Mouse (Mus musculus) frontal cortex, postnatal 25 days (tissue): ENCODE results near the gene Ush1g.

Experiments
- DNase-seq, 2 experiments: peaks; one replicate each; pipeline ENCODE4 v3.0.0; 2022; ENCODE audit warnings: low spot score in 2 of 2

Gene Ush1g

GRCm38 (mm10) chr11:115289885-115290284, 32.0 kb downstream of the Ush1g start:
- DNase-seq, result no peak

DNA sequence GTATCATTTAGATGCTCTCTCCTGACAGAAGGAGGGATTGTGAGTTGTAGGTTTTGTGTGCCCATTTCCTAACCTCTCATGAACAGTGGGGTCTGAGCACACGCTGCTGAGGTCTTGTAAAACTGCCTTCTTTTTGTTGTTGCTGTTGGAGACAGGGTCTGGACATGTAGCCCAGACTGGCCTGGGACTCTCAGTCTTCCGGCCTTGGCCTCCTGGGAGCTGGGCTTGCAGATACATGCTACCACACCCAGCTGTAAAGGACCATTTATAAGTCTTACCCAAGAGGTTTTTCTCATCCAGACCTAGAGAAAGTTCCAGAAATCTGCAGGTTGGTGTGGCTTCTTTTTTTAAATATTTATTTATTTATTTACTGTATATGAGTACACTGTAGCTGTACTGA, 33.5 kb downstream of the Ush1g start:
- DNase-seq, result no peak

DNA sequence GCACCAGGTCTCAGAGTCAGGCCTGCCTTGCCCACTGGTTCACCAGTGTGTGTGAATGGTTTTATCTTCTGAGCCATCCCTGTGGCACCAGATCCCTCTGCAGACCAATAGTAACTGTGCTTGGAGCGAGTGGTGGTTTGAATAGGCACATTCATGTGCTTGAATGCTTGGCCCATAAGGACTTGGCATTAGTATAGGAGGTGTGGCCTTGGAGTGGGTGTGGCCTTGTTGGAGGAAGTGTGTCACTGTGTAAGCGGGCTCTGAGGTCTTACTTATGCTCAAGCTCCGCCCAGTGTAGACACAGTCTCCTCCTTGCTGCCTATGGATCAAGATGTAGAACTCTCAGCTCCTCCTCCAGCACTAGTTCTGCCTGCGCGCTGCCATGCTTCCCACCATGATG, 34.5 kb downstream of the Ush1g start:
- no peak for DNase-seq

DNA sequence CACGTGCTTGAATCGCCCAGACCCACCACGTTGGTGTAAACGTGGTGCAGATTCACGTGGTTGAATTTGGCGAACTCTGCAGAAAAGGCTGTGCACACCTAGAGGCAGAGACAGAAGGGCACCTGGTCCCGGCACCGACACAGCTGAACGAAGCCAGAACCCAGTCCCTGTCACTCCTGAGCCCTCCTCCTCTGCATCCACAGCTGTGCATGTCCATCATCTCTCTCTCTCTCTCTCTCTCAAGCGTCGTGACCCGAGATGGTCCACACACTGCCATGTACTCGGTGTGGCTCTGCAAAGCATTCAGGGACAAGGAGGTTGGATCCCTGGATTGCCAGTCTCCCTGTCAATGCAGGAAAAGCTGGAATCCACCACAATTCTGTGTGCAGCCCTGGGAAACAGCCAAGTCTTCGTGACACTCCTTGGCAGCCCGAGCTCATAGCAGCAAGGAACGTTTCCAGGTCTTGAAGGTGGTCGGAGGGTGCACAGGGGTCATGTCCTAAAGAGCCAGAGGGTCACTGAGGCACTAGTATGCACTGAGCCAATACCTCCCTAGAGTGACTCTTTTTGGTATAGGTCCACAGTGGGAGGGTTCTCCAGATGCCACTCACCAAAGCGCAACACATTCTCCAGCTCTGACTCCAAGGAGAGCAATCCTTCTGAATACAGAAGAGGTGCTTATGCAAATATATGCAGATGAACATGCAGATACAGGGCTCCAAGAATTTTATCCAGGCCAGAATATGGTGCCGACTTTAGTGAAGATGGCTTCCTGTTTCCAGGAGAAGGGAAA, 35.4 kb downstream of the Ush1g start:
- no peak for DNase-seq

- no peak for DNase-seq
These were observed 36.6 kb downstream of the Ush1g start for GRCm38 (mm10) chr11:115285282-115285681.

- DNase-seq, result no peak
These were observed 37.8 kb downstream of the Ush1g start for GRCm38 (mm10) chr11:115283891-115284620.

- DNase-seq, result no peak
These were observed 38.4 kb downstream of the Ush1g start for GRCm38 (mm10) chr11:115283486-115283765.

DNA sequence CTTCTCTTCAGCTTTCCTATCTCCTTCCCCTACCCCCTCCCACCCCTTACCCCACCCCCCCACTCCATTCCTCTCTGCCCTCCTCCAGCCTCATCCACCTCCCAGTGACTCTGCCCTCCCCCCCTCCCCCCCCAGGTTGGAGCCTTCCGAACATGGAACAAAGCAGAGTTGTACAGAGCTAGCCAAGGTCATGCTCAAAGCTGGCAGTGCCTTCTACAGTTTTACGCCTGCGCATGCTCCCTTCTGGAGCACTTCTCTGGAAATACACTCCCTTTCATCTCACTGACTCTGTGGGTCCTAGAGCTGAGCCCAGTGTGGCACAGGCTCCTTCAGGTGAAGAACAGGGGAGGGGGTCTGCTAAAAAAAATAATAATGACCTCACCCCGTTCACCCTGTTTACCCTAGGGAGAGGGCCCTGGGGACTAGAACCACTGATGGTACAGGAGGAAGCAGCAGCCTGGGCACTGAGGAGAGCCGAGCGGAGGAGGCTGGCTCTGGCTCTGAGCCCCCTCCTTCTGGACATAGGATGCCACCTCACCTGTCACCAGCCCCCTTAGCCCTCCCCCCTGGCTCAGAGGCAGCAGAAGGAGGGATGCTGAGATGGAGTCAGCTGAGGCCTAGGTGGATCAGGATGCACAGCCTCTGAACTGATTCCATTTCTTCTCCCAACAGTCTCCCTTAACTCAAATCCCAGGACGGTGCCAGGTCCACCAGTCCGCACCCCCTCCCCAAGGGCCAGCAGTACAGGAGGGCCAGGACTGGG, 38.9 kb downstream of the Ush1g start:
- DNase-seq, result no peak

DNA sequence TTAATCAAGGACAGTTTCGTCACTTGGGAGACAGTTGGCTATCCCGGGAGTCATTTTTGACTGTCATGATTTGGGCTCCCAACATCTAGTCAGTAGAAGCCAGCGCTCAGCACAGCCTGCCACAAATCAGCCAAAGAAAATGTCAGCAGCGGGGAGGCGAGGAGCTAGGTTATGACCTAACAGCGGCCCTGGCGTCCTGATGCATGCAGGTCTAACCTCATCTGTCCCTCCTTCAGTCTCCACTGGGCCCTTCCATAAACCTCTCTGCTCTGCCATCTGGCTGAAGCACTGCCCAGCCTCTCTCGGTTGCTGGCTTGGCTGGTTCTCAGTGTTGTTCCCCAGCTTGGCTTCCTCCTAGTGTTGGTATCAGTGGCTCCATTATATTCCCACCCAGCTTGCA, 39.5 kb downstream of the Ush1g start:
- no peak for DNase-seq

DNA sequence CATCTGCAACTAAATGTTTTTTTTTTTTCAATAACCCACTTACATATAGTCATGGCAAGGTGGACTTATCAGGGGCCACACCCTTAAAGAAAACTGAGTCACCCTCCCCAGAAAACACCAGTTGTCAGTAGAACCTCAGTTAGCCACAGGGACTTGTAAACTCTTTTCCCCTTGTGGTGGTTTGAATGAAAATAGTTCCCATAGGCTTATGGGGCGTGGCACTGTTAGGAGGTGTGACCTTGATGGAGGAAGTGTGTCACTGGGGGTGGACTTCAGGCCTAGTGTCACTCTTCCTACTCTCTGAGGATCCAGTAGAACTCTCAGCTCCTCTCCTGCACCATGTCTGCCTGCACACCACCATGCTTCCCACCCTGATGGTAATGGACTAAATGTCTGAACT, 42.1 kb downstream of the Ush1g start:
- no peak for DNase-seq

DNA sequence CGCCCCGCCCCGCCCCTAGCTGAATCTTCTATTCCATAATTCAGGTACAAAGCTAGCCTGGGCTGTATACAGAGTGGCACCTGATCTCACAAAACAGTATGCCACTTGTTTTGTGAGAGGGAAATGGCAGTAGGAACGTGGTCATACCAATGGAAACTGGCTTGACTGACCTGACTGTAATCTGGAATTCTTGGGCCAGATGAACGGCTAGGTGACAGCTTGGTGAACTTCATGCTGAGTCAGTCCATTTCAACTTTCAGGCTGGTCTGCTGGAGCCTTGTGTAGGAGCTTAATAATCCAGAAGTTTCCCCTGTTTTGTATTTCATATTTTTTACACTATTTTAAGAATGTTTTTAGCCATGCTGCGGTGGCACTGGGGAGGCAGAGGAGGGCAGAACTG, 43.7 kb downstream of the Ush1g start:
- no peak for DNase-seq

DNA sequence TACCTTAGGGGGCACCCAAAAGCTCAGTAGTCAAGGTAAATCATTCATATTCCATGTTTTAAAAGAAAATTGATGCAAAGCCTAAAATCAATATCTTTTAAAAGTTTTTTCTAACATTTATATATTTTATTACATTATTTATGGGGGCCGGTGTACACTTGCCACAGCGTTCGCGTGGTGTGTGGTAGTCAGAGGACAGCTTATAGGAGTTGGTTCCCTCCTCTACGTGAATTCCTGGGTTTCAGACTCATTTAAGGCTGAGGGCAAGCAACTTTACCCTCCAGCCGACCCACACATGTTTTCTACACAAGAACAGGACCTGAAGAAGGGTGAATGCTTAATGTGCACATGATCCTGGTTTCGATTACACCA, 44.3 kb downstream of the Ush1g start:
- no peak for DNase-seq

GRCm38 (mm10) chr11:115276780-115277603, 44.8 kb downstream of the Ush1g start, which contains the start of gene Fdxr:
Fdxr (minus strand) TSS chr11:115277050.
- peak; percentile 90 to 96 for DNase-seq

DNA sequence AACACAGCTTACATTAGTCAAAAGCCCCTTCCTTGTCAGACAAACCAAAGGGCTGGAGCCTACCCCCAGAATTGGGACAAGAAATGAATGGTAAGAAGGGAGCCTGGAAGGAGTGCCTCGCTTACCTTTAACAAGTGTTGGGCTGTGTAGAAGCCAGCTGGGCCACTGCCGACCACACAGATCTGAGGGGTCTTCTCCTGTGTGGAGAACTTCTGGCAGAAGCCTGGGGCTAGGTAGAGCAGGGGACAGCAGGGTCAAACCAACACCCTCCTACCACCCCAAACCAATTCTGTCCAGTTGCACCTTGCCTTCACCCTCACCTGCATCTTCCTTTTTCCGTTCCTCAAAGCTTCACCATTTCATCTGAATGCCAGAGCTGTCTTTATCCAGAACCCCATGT, 45.9 kb downstream of the Ush1g start:
- no peak for DNase-seq

DNA sequence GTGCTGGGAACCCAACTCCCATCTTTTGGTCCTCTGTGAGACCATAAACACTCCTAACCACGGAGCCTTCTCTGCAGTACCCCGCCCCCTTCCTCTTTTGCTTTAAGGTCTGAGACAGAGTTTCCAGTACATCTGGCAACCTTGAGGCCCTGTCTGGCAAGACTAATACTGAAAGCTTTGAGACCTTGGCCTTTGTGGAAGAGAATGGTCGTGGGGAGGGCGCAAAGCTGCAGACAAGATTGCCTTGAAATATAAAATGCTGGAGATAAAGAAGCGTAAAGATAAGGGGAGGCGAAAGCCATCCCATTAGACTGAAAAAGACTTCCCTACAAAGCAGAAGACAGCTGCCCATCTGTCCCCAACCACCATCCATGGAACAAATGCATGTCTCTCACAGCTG, 46.3 kb downstream of the Ush1g start:
- no peak for DNase-seq

GRCm38 (mm10) chr11:115274771-115275170, 47.1 kb downstream of the Ush1g start:
- DNase-seq, result no peak

GRCm38 (mm10) chr11:115274178-115274577, 47.7 kb downstream of the Ush1g start:
- DNase-seq, result no peak

DNA sequence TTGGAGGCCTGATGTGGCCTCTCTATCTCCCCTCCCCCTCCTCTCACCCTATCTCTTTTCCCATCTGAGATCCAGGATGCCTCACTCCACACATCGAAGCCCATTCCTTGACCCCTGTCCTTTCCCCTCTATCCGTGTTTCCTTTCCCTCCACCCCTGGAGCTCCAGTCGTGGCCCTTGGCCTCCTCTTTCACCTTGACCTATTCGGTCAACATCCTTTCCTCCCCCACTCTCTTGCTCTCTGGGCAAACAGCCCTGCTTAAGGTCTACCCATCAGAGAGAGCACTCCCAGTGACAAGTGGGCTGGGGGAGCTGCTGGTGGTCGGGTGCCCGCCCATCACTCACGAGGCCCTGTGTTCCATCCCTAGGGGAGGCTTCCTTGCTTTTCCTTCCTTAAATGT, 48.1 kb downstream of the Ush1g start:
- DNase-seq, result no peak

DNA sequence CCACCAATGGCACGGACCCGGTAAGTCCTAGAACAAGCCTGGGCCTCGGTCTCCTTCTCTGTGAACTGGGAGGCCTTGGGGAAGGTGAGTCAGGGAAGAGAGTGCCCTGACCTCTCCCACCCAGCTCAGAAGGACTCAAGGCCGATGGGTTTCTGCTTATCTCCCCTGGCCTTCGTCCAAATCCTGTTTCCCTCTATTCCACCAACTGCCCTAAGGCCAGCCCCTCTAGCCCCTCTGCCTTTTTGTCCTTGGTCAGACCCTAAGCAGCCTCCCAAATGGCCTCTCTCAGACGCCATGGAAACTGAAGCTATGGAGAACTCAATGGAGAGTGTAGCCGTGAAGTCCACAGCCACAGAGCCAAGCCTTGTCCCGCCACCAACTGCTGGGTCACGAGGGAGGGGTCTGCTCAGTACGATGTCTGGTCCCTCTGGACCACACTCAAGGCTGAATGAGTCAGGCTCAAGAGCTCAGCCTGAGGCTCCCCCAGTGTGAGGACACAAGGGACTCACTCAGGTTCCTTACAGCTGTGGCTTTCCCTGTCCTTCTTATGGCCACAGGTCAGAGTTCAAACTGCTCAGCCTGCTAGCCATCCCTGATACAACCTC, 48.8 kb downstream of the Ush1g start:
- DNase-seq, result no peak

GRCm38 (mm10) chr11:115271481-115271880, 50.4 kb downstream of the Ush1g start:
- DNase-seq, result no peak

GRCm38 (mm10) chr11:115271052-115271451, 50.8 kb downstream of the Ush1g start:
- DNase-seq, result no peak
